In the genomic region with DNA sequence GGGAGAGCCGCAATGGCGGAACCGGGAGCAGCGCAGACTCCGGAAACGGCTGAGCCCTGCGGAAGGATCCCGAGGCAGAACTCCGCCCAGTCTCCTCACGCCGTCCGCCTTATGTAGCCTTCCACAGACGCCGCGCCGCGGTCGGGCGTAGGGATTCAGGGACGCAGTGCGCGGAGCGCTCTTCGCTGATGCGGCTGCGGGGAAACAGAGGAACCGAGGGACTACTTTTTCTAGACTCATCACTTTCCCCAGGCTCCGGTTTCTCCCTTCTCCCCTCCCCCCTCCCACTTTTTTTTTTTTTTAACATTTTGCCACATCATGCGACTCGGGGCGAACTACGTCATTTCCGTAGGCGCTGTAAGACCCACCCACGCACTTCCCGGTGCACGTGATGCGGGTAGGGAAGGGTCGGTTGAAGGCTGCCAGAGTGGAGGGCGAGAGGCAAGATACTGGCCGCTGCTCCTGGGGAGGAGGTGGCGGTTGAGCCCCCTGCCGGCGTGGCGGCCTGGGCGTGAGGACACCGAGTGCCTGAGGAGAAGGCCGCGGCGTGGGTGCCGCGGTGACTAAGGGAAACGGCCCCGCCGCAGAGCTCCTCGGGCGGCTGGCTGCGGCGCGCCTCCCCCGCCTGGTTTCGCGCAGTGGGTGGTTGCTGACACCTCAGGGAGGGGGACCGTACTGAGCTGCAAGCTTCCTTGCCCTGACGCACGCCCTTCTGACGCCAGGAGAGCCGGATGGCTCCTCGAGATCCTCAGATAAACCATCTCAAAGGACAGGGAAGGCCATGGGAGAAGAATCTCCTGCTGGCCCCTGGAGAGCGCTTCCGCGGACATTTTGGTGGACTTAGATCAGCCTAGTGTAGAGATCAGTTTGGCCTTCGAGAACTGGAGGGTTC, we compare ENCODE assay signal across 8 mouse cellular contexts. TPM values are rescaled to one million over a fixed set of nuclear protein-coding genes. Genes with fewer than 3 reads are reported as not detected.
DNase-seq lines count a peak whose midpoint lies in the region; ATAC-seq and TF ChIP-seq lines count a peak whose summit lies in the region.

A gene (minus strand): TSS at position 86 of the 892 bp plus-strand sequence.

- peaks cover 10% of the 10 kb centered on the region for H3K36me3 ChIP-seq in forebrain, embryonic 10.5 days (replicated peaks)
- H3K36me3 ChIP-seq in heart, embryonic 15.5 days, result no peaks in the 10 kb centered on the region
- H3K36me3 ChIP-seq in liver, embryonic 14.5 days (replicated peaks; ENCODE audit: control insufficient read depth, insufficient read depth, low read depth), result peaks cover 11% of the 10 kb centered on the region
- H3K36me3 ChIP-seq in neural tube, embryonic 11.5 days (ENCODE audit: control insufficient read depth, insufficient read depth, low read length), result no peaks in the 10 kb centered on the region
- no peaks in the 10 kb centered on the region for H3K36me3 ChIP-seq in stomach, postnatal 0 days (ENCODE audit: control insufficient read depth, insufficient read depth, low read length)

- H3K4me2 ChIP-seq in heart, embryonic 15.5 days, result peak within 1 kb of the TSS; percentile 88
- peak within 1 kb of the TSS; percentile 96 for H3K4me2 ChIP-seq in liver, embryonic 14.5 days (ENCODE audit: low read depth)
- peak within 1 kb of the TSS; percentile 68 for H3K4me2 ChIP-seq in neural tube, embryonic 11.5 days (ENCODE audit: low read depth)
- peak within 1 kb of the TSS; percentile 62 for H3K4me2 ChIP-seq in stomach, postnatal 0 days (replicated peaks; ENCODE audit: low read depth)

- no peaks in the 10 kb centered on the region for H3K9me3 ChIP-seq in forebrain, embryonic 10.5 days
- no peaks in the 10 kb centered on the region for H3K9me3 ChIP-seq in heart, embryonic 15.5 days (replicated peaks)
- no peaks in the 10 kb centered on the region for H3K9me3 ChIP-seq in liver, embryonic 14.5 days (ENCODE audit: control insufficient read depth, low read length)
- H3K9me3 ChIP-seq in neural tube, embryonic 11.5 days (ENCODE audit: control insufficient read depth, low read length), result no peaks in the 10 kb centered on the region
- H3K9me3 ChIP-seq in stomach, postnatal 0 days (ENCODE audit: control insufficient read depth, low read length), result no peaks in the 10 kb centered on the region

- peak; percentile 76 for TF ChIP-seq EP300 in liver, embryonic 14.5 days (IDR thresholded peaks at IDR 0.05; ENCODE audit: low read depth)
- peak; percentile 97 for TF ChIP-seq EP300 in stomach, postnatal 0 days (optimal IDR thresholded peaks at IDR 0.05)

- H3K4me3 ChIP-seq in forebrain, embryonic 10.5 days, result peak within 1 kb of the TSS; percentile 96
- H3K4me3 ChIP-seq in heart, embryonic 15.5 days, result peak within 1 kb of the TSS; percentile 88
- peak within 1 kb of the TSS; percentile 86 to 89 for H3K4me3 ChIP-seq in liver, embryonic 14.5 days (ENCODE audit: insufficient read depth in 1 of 2, low read depth in 2 of 2, low read length in 2 of 2)
- peak within 1 kb of the TSS; percentile 93 for H3K4me3 ChIP-seq in neural tube, embryonic 11.5 days (ENCODE audit: low read depth, low read length)
- H3K4me3 ChIP-seq in stomach, postnatal 0 days (ENCODE audit: low read depth, low read length), result peak within 1 kb of the TSS; percentile 97

- no peaks in the 10 kb centered on the region for H3K27me3 ChIP-seq in forebrain, embryonic 10.5 days (ENCODE audit: poor library complexity, severe bottlenecking)
- no peaks in the 10 kb centered on the region for H3K27me3 ChIP-seq in heart, embryonic 15.5 days
- no peaks in the 10 kb centered on the region for H3K27me3 ChIP-seq in liver, embryonic 14.5 days (ENCODE audit: control insufficient read depth, insufficient read depth, low read length)
- H3K27me3 ChIP-seq in neural tube, embryonic 11.5 days (ENCODE audit: control insufficient read depth, insufficient read depth, low read length), result no peaks in the 10 kb centered on the region
- no peaks in the 10 kb centered on the region for H3K27me3 ChIP-seq in stomach, postnatal 0 days (ENCODE audit: control insufficient read depth, insufficient read depth, low read length)

- ATAC-seq in heart, embryonic 15.5 days (replicated peaks; ENCODE audit: insufficient number of reproducible peaks, insufficient read depth, low FRiP score, low read depth), result peak; percentile 96
- peak; percentile 82 for ATAC-seq in liver, embryonic 14.5 days (ENCODE audit: insufficient read depth)
- peak; percentile 96 for ATAC-seq in neural tube, embryonic 11.5 days (ENCODE audit: insufficient read depth, low FRiP score, low TSS enrichment)
- ATAC-seq in stomach, postnatal 0 days (ENCODE audit: low FRiP score, low TSS enrichment), result peak; percentile 90

- DNase-seq in CD8-positive naive resting alpha-beta T cell, adult 2 months (ENCODE audit: low read depth in 2 of 2, low spot score in 2 of 2), result peak; percentile 94 to 95
- DNase-seq in c-Kit-positive CD71-negative TER-119-negative erythroid progenitor cells, embryonic 14.5 days (ENCODE audit: low read depth), result peak; percentile 98
- DNase-seq in forebrain, embryonic 10.5 days (ENCODE audit: extremely low spot score, low spot score), result peak; percentile 95
- peak; percentile 95 to 98 for DNase-seq in kidney, postnatal 25 days
- peak; percentile 93 to 96 (median 94) for DNase-seq in liver, embryonic 14.5 days (ENCODE audit: low read depth in 3 of 3, low spot score in 3 of 3)
- peak; percentile 97 for DNase-seq in neural tube, embryonic 11.5 days (ENCODE audit: low spot score)
- DNase-seq in stomach, postnatal 0 days (ENCODE audit: low spot score), result peak; percentile 96

- under 1% methylated on average over 73 of the region's 73 CpGs for WGBS in forebrain, embryonic 10.5 days
- under 1% methylated on average over 73 of the region's 73 CpGs for WGBS in heart, embryonic 15.5 days
- WGBS in liver, embryonic 14.5 days (ENCODE audit: insufficient replicate concordance), result under 1% methylated on average over 73 of the region's 73 CpGs
- WGBS in neural tube, embryonic 11.5 days, result under 1% methylated on average over 63 of the region's 73 CpGs
- WGBS in stomach, postnatal 0 days, result under 1% methylated on average over 73 of the region's 73 CpGs

- H3K4me1 ChIP-seq in forebrain, embryonic 10.5 days, result peaks cover 39% of the 10 kb centered on the region
- peaks cover 28% of the 10 kb centered on the region for H3K4me1 ChIP-seq in heart, embryonic 15.5 days (replicated peaks)
- peaks cover 31 to 37% of the 10 kb centered on the region in 2 experiments for H3K4me1 ChIP-seq in liver, embryonic 14.5 days (replicated peaks; ENCODE audit: control insufficient read depth in 2 of 2, insufficient read depth in 2 of 2, low read length in 1 of 2)
- peaks cover 4% of the 10 kb centered on the region; the same call in 1 of the 2 replicates for H3K4me1 ChIP-seq in neural tube, embryonic 11.5 days (ENCODE audit: control insufficient read depth, insufficient read depth, low read length)
- H3K4me1 ChIP-seq in stomach, postnatal 0 days (replicated peaks; ENCODE audit: control insufficient read depth, insufficient read depth), result peaks cover 4% of the 10 kb centered on the region

- peak within 1 kb of the TSS; percentile 96 for H3K27ac ChIP-seq in forebrain, embryonic 10.5 days
- peak within 1 kb of the TSS; percentile 97 for H3K27ac ChIP-seq in heart, embryonic 15.5 days
- H3K27ac ChIP-seq in liver, embryonic 14.5 days, result peak within 1 kb of the TSS; percentile 92
- peak within 1 kb of the TSS; percentile 97 for H3K27ac ChIP-seq in neural tube, embryonic 11.5 days (ENCODE audit: low read depth, low read length)
- H3K27ac ChIP-seq in stomach, postnatal 0 days (replicated peaks), result peak within 1 kb of the TSS; percentile 99

- peak within 1 kb of the TSS; percentile 96 for H3K9ac ChIP-seq in heart, embryonic 15.5 days
- peak within 1 kb of the TSS; percentile 97 for H3K9ac ChIP-seq in liver, embryonic 14.5 days (replicated peaks)
- peak within 1 kb of the TSS; percentile 86 for H3K9ac ChIP-seq in neural tube, embryonic 11.5 days (ENCODE audit: low read length)
- peak within 1 kb of the TSS; percentile 99 for H3K9ac ChIP-seq in stomach, postnatal 0 days (ENCODE audit: low read length)

- peak; percentile 44 for TF ChIP-seq CTCF in liver, embryonic 14.5 days (IDR thresholded peaks at IDR 0.05; ENCODE audit: low read depth)
- TF ChIP-seq CTCF in stomach, postnatal 0 days (IDR thresholded peaks at IDR 0.05; ENCODE audit: low read depth), result peak; percentile 77

RNA-seq across cellular contexts. Expression of the gene that starts here (rescaled TPM):
- 137 and 141 TPM in 2 replicates for polyA plus RNA-seq in forebrain, embryonic 10.5 days (2016; fragmentation: Nextera tagmentation; extraction: Ambion mirVana)
- 103 and 118 TPM in 2 replicates for polyA plus RNA-seq in heart, embryonic 15.5 days (2015; fragmentation: Nextera tagmentation; extraction: Ambion mirVana)
- 66.9 and 70.0 TPM in 2 replicates for polyA plus RNA-seq in liver, embryonic 14.5 days (2012; rRNA removed)
- polyA plus RNA-seq in liver, embryonic 14.5 days (2014; fragmentation: Nextera tagmentation; extraction: Ambion mirVana), result 95.9 and 109 TPM in 2 replicates
- 196 and 214 TPM in 2 replicates for polyA plus RNA-seq in neural tube, embryonic 11.5 days (2014; fragmentation: Nextera tagmentation; extraction: Ambion mirVana)
- polyA plus RNA-seq in stomach, postnatal 0 days (2015; fragmentation: Nextera tagmentation; extraction: Ambion mirVana), result 63.8 and 64.5 TPM in 2 replicates

Comparison
In these comparisons a context has a peak if more than half of its experiments do, and no peak if none do; other contexts are left out.
1. Peak in every context shown above with its lines: DNase-seq, ATAC-seq, H3K4me3 ChIP-seq and H3K27ac ChIP-seq.